Mouse (Mus musculus): ENCODE data around the gene Ptdss2. TPM values are rescaled to one million over a fixed set of nuclear protein-coding genes. Genes with fewer than 3 reads are reported as not detected.

The Ptdss2 gene
- polyA plus RNA-seq (2016; fragmentation: Nextera tagmentation; extraction: Ambion mirVana) = 81.1 and 84.7 TPM in 2 replicates

DNA sequence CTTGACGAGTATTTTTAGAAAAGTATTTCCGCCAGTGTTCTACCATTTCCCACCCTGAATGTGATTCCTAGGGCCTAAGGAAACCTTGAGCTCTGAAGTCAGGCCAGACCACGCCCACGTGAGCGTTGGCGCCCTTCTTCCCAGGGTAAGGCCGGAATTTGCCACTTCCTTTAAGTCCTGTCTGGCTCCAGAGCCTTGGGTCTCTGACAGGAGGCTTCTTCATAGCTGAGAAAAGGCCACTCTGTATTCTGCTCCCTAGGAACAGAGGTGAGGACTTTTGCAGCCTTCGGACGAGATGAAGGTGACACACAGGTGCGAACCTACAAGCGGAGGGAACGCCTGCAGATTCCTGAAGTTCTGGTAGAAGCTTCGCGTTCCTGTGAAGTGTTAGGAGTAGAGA lies at the start of gene Ptdss2:
Gene Ptdss2 (plus strand): TSS at position 138 of the 400 bp plus-strand sequence.
- Histone ChIP-seq H3K27ac (peak within 1 kb of the TSS; percentile 86), H3K9me3 (no peaks in the 10 kb centered on the region), H3K36me3 (replicated peaks) (no peaks in the 10 kb centered on the region), H3K4me3 (peak within 1 kb of the TSS; percentile 59), H3K4me1 (peaks cover 17% of the 10 kb centered on the region), H3K27me3 (ENCODE audit: poor library complexity, severe bottlenecking) (peaks cover 14% of the 10 kb centered on the region)
- no peak for DNase-seq (ENCODE audit: extremely low spot score, low spot score)
- 51% methylated on average over 14 of the region's 14 CpGs for WGBS

DNA sequence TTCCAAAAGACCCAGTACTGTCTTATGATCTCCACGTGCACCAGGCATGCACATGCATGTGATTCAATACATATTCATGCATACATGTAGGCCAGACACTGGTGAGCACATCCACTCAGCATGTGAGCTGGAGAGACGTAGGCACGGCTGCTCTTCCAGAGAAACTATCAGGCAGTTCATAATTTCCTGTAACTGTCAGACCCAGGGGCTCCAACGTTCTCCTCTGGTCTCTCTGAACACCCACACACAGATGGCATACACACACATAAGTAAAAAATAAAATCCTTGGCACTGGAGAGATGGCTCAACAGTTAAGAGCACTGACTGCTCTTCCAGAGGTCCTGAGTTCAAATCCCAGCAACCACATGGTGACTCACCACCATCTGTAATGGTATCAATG lies 48.4 kb upstream of the Ptdss2 start:
- H3K9me3 ChIP-seq = no peaks in the 10 kb centered on the region
- no peak for DNase-seq (ENCODE audit: extremely low spot score, low spot score)
- peaks cover 2% of the 10 kb centered on the region for H3K36me3 ChIP-seq (replicated peaks)
- H3K4me1 ChIP-seq = peaks cover 25% of the 10 kb centered on the region
- WGBS = 85% methylated on average over 4 of the region's 4 CpGs
- no peak overlapping the region for H3K27ac ChIP-seq
- no peak overlapping the region for H3K4me3 ChIP-seq
- peaks cover 48% of the 10 kb centered on the region for H3K27me3 ChIP-seq (ENCODE audit: poor library complexity, severe bottlenecking)

DNA sequence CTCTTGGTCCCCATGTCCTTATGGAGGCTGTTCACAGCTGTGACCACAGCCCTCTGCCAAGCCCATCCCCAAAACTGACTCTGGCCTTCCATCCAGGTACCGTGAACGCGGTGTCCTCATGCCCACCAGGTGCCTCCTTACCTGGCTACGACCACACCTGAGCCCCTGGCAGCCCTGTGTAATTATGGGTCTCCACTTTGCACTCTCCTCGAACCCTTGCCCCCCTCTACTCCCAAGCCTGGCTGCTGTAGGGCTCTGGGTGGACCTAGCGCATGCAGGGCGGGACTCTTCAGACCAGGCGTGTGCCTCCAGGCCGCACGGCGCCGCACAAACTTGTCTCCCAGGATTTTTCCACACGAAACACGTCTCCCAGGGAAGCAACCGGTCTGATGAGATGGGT lies 44.3 kb upstream of the Ptdss2 start, which contains the start of gene Pkp3:
Gene Pkp3 (plus strand): TSS at position 378 of the 400 bp plus-strand sequence.
- peaks cover 41% of the 10 kb centered on the region for H3K27me3 ChIP-seq (ENCODE audit: poor library complexity, severe bottlenecking)

DNA sequence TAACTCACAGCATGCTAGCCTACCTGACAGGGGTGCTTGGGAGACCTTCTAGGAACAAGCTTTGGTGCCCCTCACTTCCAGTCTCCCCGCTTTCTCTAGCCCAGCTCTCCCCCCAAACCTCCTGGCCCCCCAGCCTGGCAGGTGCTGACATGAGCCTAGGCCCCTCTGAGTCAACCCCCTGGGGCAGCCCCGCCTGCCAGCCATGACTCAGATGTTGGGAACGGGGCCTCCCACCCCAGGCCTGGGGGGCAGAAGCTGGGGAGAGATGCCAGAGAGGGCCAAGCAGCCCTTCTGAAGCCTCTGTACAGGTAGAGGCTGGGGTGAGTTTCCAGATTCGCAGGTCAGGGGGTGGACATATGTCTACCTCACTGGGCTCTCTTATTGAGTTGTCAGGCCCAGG lies 43.3 kb upstream of the Ptdss2 start:
- no peak for DNase-seq (ENCODE audit: extremely low spot score, low spot score)
- Histone ChIP-seq H3K36me3 (replicated peaks) (no peaks in the 10 kb centered on the region), H3K4me1 (peaks cover 20% of the 10 kb centered on the region; the same call in 1 of the 2 replicates), H3K27me3 (ENCODE audit: poor library complexity, severe bottlenecking) (peaks cover 42% of the 10 kb centered on the region), H3K27ac (no peak overlapping the region), H3K4me3 (no peak overlapping the region), H3K9me3 (no peaks in the 10 kb centered on the region; the same call in 1 of the 2 replicates)
- WGBS = 87% methylated on average over 4 of the region's 4 CpGs

More for the DNA sequence above, 44.3 kb upstream of the Ptdss2 start, which contains the start of gene Pkp3:
- no peak within 1 kb of the TSS for H3K4me3 ChIP-seq
- 92% methylated on average over 15 of the region's 15 CpGs for WGBS
- no peak within 1 kb of the TSS for H3K27ac ChIP-seq
- peaks cover 20% of the 10 kb centered on the region; the same call in 1 of the 2 replicates for H3K4me1 ChIP-seq
- H3K36me3 ChIP-seq (replicated peaks) = no peaks in the 10 kb centered on the region
- no peak for DNase-seq (ENCODE audit: extremely low spot score, low spot score)
- no peaks in the 10 kb centered on the region; the same call in 1 of the 2 replicates for H3K9me3 ChIP-seq

DNA sequence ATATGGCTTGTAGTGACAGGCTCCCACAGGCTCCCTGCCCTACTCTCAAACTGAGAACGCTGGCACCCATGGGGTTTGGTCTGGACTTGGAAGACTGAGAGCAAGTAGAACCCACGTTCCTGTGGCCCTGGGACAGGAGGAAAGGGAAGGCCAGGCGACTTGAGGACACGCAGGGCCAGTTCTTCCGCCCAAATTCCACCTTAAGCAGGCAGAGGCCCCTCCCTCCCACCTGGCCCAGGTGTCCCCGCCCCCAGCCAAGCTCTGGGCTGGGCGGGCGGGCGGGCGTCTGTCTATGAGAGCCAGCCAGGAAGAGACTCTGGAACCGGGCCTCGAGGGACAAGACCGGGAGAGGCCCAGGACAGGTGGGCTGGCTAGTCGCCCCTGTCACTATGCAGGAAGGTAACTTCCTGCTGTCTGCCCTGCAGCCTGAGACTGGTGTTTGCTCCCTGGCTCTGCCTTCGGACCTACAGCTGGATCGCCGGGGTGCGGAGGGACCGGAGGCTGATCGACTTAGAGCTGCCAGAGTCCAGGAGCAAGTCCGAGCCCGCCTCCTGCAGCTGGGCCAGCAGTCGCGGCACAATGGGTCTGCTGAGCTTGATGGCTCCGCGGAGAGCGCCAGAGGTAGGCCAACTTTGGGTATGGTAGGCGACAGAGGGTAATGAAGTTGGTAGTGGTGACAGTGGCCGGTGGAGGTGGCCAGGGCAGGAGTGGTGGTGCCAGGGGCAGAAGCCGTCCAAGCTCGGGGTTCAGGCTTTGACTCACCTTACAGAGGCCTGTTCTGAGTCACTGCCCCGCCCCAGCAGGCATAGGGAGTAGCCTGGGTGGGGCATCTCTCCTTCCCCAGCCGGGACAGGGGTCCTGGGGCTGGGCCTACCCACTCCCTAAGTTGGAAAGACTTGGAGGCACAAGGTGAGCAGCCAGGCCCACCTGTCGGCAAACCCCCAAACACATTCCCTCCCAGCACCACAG lies 42.4 kb upstream of the Ptdss2 start:
- no peak for DNase-seq (ENCODE audit: extremely low spot score, low spot score)
- 20% methylated on average over 34 of the region's 34 CpGs for WGBS
- 0 out of 2 replicates have a peak overlapping the region, but pooled peaks have one; percentile 20 for H3K27ac ChIP-seq
- H3K4me1 ChIP-seq = peaks cover 20% of the 10 kb centered on the region; the same call in 1 of the 2 replicates
- H3K4me3 ChIP-seq = no peak overlapping the region; the same call in 1 of the 2 replicates
- no peaks in the 10 kb centered on the region for H3K36me3 ChIP-seq (replicated peaks)
- no peaks in the 10 kb centered on the region; the same call in 1 of the 2 replicates for H3K9me3 ChIP-seq
- H3K27me3 ChIP-seq (ENCODE audit: poor library complexity, severe bottlenecking) = peaks cover 42% of the 10 kb centered on the region

DNA sequence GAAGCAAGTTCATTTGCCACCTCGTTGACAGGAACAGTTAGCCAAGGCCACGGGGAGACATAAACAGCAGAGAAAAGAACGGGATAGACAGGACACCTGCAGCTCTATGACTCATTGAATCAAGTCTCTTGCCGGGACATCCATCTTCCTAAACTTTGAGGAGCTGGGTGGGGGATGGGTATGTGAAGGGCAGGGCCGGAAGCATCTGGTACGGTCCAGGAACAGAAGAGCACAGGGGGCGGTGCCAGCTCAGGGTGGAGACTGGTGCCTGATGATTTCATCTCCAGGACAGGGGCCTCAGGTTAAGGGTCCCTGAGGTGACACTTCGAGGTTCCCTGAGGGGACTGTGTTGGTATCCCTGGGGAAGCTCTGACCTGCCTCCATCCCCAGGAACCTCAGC lies 34.3 kb upstream of the Ptdss2 start:
- Histone ChIP-seq H3K4me1 (peaks cover 34% of the 10 kb centered on the region), H3K9me3 (no peaks in the 10 kb centered on the region; the same call in 1 of the 2 replicates), H3K27ac (no peak overlapping the region), H3K4me3 (no peak overlapping the region), H3K27me3 (ENCODE audit: poor library complexity, severe bottlenecking) (peaks cover 64% of the 10 kb centered on the region), H3K36me3 (replicated peaks) (no peaks in the 10 kb centered on the region)
- WGBS = 57% methylated on average over 8 of the region's 8 CpGs
- no peak for DNase-seq (ENCODE audit: extremely low spot score, low spot score)

DNA sequence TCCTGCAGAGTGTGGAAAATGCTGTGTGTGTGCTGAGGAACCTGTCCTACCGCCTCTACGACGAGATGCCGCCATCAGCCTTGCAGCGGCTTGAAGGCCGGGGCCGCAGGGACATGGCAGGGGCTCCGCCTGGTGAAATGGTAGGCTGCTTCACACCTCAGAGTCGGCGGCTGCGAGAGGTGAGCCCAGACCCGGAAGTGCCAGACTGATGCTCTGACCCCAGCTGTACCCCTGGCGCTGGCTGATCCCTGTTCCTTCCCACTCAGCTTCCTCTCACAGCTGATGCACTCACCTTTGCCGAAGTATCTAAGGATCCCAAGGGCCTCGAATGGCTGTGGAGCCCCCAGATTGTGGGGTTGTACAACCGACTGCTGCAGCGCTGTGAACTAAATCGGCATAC lies 33.7 kb upstream of the Ptdss2 start:
- no peaks in the 10 kb centered on the region for H3K9me3 ChIP-seq
- 24% methylated on average over 18 of the region's 18 CpGs for WGBS
- DNase-seq (ENCODE audit: extremely low spot score, low spot score) = no peak
- H3K4me1 ChIP-seq = peaks cover 36% of the 10 kb centered on the region
- H3K27me3 ChIP-seq (ENCODE audit: poor library complexity, severe bottlenecking) = peaks cover 69% of the 10 kb centered on the region
- no peak overlapping the region for H3K27ac ChIP-seq
- H3K4me3 ChIP-seq = peak overlapping the region; percentile 35
- H3K36me3 ChIP-seq (replicated peaks) = no peaks in the 10 kb centered on the region

DNA sequence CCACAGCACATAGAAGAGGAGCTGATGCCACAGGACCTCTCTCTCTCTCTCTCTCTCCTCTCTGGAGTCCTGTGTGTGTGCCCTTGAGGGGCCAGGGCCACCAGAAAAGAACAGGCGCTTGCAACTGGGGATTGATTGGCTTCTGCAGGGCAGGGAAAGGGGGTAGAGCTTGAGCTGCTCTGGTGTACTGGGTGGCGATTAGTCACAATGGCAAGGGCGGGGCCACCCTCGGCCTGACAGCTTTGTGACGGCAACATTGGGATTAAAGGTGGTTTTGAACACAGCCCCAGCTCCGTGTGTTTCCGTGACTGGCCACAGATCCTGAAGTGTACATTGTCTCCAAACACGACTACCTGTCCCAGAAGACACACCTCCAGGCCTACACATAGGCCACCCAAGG lies 32.0 kb upstream of the Ptdss2 start:
- DNase-seq (ENCODE audit: extremely low spot score, low spot score) = no peak
- no peak overlapping the region for H3K27ac ChIP-seq
- H3K4me3 ChIP-seq = no peak overlapping the region
- H3K36me3 ChIP-seq (replicated peaks) = no peaks in the 10 kb centered on the region
- peaks cover 84% of the 10 kb centered on the region for H3K27me3 ChIP-seq (ENCODE audit: poor library complexity, severe bottlenecking)
- 66% methylated on average over 8 of the region's 8 CpGs for WGBS
- H3K4me1 ChIP-seq = peaks cover 45% of the 10 kb centered on the region
- no peaks in the 10 kb centered on the region for H3K9me3 ChIP-seq

DNA sequence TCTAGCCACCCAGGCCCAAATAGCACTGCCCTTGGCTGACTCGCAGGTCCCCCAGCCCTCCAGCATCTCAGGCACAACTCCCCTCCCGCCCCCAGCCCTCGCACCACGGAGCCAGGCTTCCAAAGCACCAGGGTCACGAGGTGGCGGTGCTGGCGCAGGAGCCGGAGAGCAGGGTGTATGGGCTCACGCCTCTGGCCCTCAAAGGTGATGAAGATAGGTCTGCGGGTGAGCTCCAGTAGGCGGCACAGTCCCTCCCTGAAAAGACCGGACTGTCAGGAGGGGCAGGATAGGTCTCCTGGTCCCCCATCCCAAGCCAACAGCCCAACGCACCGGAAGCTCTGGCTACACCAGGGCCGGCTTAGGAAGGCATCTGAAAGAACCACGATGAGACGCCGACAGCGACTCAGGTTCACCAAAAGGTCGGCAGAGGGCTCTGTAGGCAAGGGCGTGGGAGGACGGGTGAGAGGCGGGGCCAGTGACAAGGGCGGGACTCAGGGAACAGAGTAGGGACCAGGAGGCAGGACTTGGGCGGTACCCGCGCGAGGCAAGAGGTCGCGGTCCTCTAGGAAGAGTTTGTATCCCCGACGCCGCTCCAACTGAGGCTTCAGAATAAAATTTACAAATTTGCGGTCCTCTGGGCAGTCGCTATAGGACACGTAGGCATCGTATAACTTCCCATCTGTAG lies 30.0 kb upstream of the Ptdss2 start:
- peaks cover 53% of the 10 kb centered on the region for H3K4me1 ChIP-seq
- no peaks in the 10 kb centered on the region for H3K36me3 ChIP-seq (replicated peaks)
- peak overlapping the region; percentile 45 for H3K4me3 ChIP-seq
- DNase-seq (ENCODE audit: extremely low spot score, low spot score) = peak; percentile 86
- no peaks in the 10 kb centered on the region for H3K9me3 ChIP-seq
- H3K27me3 ChIP-seq (ENCODE audit: poor library complexity, severe bottlenecking) = peaks cover 85% of the 10 kb centered on the region
- 8% methylated on average over 37 of the region's 37 CpGs for WGBS
- H3K27ac ChIP-seq = peak overlapping the region; percentile 78

DNA sequence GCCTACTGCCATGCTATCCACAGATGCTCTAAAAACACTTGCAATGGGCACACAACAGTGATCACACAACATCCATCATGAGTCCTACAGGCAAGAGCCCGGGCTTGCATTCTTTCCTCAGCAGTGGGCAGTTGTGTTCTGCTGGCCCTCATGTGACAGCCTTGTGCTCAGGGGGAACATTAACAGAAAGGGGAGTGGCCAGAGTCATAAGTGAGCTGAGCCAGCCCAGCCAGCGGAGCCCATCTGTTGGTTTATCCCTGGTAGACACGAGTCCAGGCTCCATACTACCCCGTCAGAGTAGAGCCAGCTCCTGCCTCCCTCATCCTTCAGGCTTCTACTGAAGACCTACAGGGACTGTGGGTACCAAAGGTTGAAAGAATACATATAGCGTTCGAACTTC lies 28.2 kb upstream of the Ptdss2 start:
- Histone ChIP-seq H3K27ac (no peak overlapping the region), H3K4me3 (no peak overlapping the region), H3K27me3 (ENCODE audit: poor library complexity, severe bottlenecking) (peaks cover 85% of the 10 kb centered on the region), H3K9me3 (no peaks in the 10 kb centered on the region), H3K36me3 (replicated peaks) (no peaks in the 10 kb centered on the region), H3K4me1 (peaks cover 38% of the 10 kb centered on the region)
- DNase-seq (ENCODE audit: extremely low spot score, low spot score) = no peak
- 91% methylated on average over 6 of the region's 6 CpGs for WGBS

DNA sequence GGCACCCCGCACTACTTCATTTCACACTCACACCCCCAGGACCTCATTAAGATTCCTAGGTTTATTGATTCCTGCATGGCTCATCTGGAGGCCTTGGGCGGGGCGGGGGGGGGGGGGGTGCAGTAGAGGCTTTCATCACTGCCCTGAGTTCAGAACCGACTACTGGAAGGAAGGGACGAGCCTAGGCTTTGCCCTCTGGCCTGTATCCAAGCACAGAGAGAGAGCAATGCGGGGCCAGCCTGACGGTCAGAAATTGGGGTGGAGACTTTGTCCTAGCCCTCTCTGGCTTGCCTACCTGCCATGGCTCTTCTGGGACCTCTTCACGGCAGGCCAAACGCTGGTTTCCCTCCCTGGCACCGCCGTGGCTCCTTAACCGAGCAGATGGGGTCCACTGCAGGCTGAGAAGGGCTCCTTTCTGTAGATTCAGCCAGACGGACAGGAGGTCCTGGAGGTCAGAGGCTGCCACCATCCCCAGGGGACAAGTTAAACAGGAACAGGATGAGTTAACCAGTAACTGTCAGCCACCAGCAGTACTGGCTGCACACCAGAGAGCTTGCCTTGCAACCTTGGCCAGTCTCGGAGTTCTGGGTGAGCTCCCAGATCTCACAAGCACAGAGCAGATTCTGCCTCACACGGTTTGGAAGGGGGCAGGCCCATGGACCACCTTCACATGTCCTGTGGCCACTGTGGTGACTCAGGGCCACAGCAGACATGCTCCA lies 27.5 kb upstream of the Ptdss2 start:
- Histone ChIP-seq H3K27ac (no peak overlapping the region), H3K36me3 (replicated peaks) (no peaks in the 10 kb centered on the region), H3K4me3 (no peak overlapping the region), H3K4me1 (peaks cover 41% of the 10 kb centered on the region), H3K9me3 (no peaks in the 10 kb centered on the region), H3K27me3 (ENCODE audit: poor library complexity, severe bottlenecking) (peaks cover 85% of the 10 kb centered on the region)
- WGBS = 70% methylated on average over 15 of the region's 15 CpGs
- DNase-seq (ENCODE audit: extremely low spot score, low spot score) = no peak

DNA sequence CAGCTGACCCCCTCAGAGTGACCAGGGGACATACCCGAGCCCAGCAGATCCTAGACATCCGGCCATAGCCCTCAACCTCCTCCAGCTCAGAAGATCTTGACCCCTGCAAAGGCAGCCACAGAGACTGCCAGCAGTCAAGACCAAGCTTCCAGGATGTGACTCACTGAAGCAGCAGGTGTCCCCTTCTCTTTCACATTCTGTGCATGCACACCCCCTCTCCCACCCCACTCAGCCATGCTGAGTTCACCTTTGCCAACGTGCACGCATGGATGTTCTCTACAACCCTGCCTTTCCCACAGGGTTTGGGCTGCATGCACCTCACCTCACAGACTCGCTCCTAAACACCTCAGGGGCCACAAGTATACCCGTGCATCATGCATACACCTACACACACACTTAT lies 26.2 kb upstream of the Ptdss2 start:
- 88% methylated on average over 6 of the region's 6 CpGs for WGBS

More for the DNA sequence above, 26.2 kb upstream of the Ptdss2 start:
- no peaks in the 10 kb centered on the region for H3K9me3 ChIP-seq
- no peak for DNase-seq (ENCODE audit: extremely low spot score, low spot score)
- H3K27me3 ChIP-seq (ENCODE audit: poor library complexity, severe bottlenecking) = peaks cover 85% of the 10 kb centered on the region
- H3K4me1 ChIP-seq = peaks cover 46% of the 10 kb centered on the region
- H3K27ac ChIP-seq = no peak overlapping the region
- no peak overlapping the region for H3K4me3 ChIP-seq
- H3K36me3 ChIP-seq (replicated peaks) = no peaks in the 10 kb centered on the region

All from forebrain, embryonic 10.5 days (tissue).